Mouse (Mus musculus) urinary bladder, postnatal 10 days (tissue): ENCODE results near the gene Per2.
A peak's percentile ranks its signal among the peaks of the same experiment; 100 is the strongest.
"Not testable (repeated sequence)": the region's sequence is repeated elsewhere in the genome, so short reads cannot be mapped to it uniquely, and the experiment has no call there.

Experiments used
- DNase-seq: peaks from one replicate; pipeline ENCODE4 v3.0.0; 2022; ENCODE audit warnings: low spot score

The Per2 gene

DNA sequence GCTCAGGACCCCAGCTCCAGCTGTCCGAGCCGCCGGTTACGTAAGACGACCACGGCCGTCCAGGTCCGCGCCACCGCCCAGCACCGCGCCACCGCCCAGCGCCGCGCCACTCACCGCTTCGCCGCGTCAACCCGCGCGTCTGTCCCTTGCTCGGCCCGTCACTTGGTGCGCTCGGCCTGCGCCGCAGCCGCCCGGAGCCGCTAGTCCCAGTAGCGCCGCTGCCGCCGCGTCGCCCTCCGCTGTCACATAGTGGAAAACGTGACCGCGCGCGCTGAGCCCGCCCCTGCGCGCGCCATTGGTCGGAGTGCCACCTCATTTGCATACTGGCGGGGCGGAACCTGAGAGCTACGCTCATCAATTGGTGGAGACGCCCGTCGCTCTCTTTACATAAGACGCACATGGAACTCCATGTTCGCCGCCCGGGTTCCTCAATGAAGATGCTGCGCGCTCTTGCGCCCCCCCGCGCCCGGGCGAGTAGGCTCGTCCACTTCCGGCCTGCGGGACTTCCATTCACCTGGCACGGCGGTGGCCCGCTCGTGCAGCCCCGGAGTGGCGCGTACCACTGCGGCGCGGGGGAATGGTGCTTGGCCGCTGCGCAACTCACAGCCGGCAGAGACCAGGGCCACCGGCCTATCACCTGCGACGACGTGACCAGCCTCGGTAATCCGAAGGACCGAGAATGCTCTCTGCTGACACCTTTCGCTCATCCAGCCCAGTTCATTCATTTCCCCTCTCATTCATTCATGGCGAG lies at the start of gene Per2:
Per2 (minus strand) TSS at position 266 of the 751 bp plus-strand sequence.
- peak; percentile 94 for DNase-seq

GRCm38 (mm10) chr1:91504615-91505014 lies 45.5 kb upstream of the Per2 start:
- DNase-seq = no peak

- DNase-seq = no peak
Observed at GRCm38 (mm10) chr1:91498579-91498978, 39.5 kb upstream of the Per2 start.

DNA sequence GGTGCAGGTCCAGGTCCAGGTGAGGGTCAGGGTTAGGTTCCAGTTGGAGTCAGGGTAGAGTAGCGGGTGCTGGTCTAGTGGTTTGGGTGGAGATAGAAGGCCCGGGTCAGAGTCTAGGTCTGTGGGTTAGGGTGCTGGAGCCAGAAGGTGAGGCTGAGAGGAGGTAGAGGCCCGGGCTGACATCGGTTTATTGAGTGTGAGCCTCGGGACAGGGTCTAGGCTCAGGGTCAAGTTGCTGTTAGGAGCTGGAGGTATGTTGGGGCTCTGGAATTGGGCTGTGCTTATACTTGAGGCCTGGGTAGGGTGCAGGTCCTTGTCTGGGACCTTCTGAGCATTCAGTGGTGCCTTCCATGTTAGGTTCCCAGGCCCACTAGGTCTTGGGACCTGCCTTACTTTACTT lies 36.2 kb upstream of the Per2 start:
- DNase-seq = no peak

GRCm38 (mm10) chr1:91494457-91495140 lies 35.5 kb upstream of the Per2 start, which contains the start of gene Traf3ip1:
Gene Traf3ip1 (plus strand): TSS chr1:91494647.
- DNase-seq = peak; percentile 65

- no peak for DNase-seq
Observed at GRCm38 (mm10) chr1:91493938-91494337, 34.8 kb upstream of the Per2 start.

- no peak for DNase-seq
Observed at GRCm38 (mm10) chr1:91492740-91493139, 33.6 kb upstream of the Per2 start.

DNA sequence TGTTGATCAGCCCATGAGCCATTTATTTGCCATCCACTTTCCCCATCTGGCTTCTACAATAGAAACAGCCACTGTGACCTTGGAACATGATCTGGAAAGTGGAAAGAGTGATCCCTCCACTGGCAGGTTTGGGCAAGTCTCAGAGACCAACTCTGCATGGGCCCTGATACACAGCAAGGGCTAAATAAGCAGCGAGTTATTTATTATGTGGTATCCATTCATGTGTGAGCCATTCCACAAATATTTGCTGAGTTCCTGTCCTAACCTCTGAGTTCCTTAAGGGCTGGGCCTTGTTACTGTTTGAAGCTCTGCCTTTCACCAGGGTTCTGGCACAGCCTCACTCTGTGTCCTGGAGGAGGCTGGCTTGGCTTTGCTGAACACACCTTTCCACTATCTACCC lies 31.2 kb upstream of the Per2 start:
- DNase-seq = no peak

- DNase-seq = no peak
Observed at GRCm38 (mm10) chr1:91486165-91486564, 27.0 kb upstream of the Per2 start.

GRCm38 (mm10) chr1:91485422-91485821 lies 26.3 kb upstream of the Per2 start:
- no peak for DNase-seq

DNA sequence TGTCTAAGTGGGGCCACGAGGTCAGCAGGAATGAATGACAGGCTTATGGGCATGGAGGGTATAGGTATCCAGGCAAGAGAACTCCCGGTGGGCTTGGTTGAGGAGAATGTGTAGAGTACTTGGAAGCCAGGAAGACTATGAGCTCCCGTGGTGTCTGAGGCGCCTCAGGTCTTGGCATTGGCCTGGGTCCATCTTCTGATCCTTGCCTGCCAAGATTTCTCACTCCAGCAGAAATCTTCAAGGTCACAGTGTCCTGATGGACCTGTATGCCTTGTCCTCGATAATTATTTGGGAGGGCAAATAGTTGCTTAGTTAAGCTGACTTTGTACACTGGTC lies 24.9 kb upstream of the Per2 start:
- DNase-seq = no peak

DNA sequence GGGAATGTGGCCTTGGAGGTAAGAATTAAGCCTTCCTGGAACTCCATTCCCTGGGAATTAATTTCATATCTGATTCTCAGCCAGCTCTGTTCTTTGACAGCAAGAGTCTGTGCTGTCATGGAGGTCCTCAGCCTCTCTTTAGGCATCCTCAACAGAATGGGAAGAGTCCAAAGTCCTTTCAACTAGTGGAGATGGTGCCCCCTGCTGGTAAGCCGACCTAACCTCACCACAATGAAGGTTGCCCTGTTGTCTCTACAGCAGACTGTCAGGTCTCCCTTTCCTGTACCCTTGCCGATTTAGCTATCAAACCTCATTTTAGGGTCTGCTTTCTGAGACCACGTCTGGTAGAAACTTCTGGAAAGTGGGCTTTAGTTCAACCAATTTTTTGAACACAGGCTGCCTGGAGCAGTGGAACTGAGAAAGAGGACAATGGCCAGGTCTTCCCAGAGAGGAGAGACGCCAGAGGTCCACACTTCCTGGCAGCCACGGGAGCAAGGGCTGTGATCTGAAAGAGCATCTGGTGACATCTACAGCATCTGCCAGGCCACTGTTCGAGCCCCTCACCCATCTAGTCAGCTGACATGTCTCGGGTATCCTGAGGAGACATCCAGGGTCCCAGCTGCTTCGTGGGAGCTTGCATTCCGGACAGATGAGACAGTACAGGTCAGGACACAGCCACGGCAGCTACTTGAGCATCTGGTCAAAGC lies 24.3 kb upstream of the Per2 start:
- peak; percentile 57 for DNase-seq

- no peak for DNase-seq
Observed at GRCm38 (mm10) chr1:91482616-91483211, 23.6 kb upstream of the Per2 start.

- DNase-seq = no peak
Observed at GRCm38 (mm10) chr1:91478958-91479357, 19.8 kb upstream of the Per2 start.

GRCm38 (mm10) chr1:91478145-91478544 lies 19.0 kb upstream of the Per2 start:
- not testable (repeated sequence) for DNase-seq

DNA sequence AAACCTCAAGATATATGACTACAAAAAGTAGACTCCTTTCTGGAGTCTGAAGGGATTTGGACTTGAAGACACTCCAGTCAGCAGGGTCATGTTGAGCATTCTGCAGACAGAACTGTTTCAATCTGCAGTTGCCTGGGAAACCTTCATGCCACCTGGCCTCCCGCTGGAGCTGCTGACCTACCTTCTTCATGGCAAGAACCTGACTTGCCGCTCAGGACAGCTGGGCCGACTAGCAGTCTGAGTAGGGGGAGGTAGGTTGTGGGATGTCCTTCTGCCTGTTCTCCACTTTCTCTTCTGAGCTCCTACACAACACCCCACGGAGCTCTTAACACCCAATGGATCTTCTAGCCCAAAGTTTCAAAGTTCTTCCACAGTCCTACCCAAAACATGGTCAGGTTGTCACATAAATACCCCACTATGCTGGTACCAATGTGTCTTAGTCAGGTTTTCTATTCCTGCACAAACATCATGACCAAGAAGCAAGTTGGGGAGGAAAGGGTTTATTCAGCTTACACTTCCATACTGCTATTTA lies 10.8 kb upstream of the Per2 start:
- no peak for DNase-seq

DNA sequence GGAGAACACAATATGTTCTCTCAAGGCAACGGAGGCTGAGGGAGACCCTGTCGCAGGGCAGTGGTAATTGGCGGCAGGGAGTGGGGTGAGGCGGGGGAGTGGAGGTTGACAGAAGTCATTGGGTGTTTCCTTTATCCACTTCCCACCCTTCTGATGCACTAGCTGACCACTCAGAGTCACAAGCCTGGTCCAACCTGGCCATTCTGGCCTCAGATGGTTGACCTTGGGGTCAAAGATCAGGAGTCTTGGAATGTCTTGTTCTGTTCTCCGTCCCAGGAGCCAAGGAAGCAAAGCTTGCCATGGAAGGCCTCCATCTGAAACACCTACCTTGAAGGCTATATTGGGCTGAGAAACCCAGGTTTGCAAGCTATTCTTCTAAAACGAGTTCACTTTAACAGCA lies 7.1 kb upstream of the Per2 start:
- DNase-seq = no peak

DNA sequence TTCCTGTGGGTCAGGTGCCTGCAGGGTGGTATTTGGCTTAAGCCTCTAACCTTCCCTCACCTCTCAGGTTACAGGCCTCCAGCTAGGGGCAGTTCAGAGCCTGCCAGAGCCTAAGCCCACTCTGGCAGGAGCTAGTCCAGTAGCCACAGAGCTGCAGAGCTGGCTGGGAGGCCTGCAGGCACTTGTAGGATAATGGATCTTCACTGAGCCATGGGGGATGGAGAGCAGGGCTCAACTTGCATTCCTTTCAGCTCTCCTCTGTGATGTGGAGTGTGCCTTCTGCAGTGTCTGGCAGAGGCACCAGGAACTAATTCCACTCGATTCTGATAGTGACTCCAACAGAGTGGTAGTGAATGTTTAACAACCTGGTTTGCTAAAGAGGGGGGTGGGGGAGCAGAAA lies 6.1 kb upstream of the Per2 start:
- no peak for DNase-seq

GRCm38 (mm10) chr1:91464436-91464835 lies 5.3 kb upstream of the Per2 start:
- no peak for DNase-seq

GRCm38 (mm10) chr1:91463336-91463995 lies 4.3 kb upstream of the Per2 start:
- no peak for DNase-seq

- no peak for DNase-seq
Observed at GRCm38 (mm10) chr1:91460564-91460963, 1.4 kb upstream of the Per2 start.

- no peak for DNase-seq
Observed at GRCm38 (mm10) chr1:91460069-91460468, 945 bp upstream of the Per2 start.
